In the genomic region with DNA sequence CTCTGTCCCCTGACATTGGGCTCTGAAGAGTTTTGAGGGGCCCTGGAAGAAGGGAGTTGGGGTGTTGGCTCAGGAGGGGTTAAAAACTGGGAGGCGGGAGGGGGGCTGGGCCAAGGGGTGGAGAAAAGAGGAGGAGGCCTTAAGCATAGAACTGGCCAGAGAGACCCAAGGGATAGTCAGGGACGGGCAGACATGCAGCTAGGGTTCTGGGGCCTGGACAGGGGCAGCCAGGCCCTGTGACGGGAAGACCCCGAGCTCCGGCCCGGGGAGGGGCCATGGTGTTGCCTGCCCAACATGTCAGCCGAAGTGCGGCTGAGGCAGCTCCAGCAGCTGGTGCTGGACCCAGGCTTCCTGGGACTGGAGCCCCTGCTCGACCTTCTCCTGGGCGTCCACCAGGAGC, we compare ENCODE assay signal across 8 mouse cellular contexts. TPM values are rescaled to one million over a fixed set of nuclear protein-coding genes. Genes with fewer than 3 reads are reported as not detected.
A peak's percentile ranks its signal among the peaks of the same experiment; 100 is the strongest.
DNase-seq lines count a peak whose midpoint lies in the region; ATAC-seq and TF ChIP-seq lines count a peak whose summit lies in the region.

A gene (plus strand): TSS at position 149 of the 400 bp plus-strand sequence.

- H3K27me3 ChIP-seq in heart, embryonic 14.5 days (ENCODE audit: control insufficient read depth, insufficient read depth, low read length) = no peaks in the 10 kb centered on the region
- H3K27me3 ChIP-seq in myocyte (ENCODE audit: control insufficient read depth, insufficient read depth, insufficient read length) = no peaks in the 10 kb centered on the region

- peaks cover 65% of the 10 kb centered on the region for H3K36me3 ChIP-seq in heart, embryonic 14.5 days (ENCODE audit: control insufficient read depth, insufficient read depth, low read length)
- H3K36me3 ChIP-seq in myocyte (ENCODE audit: control insufficient read depth, insufficient read depth) = peaks cover 8% of the 10 kb centered on the region

- H3K4me1 ChIP-seq in lung, adult 2 months (ENCODE audit: control insufficient read depth, insufficient read depth, low read length) = peaks cover 6% of the 10 kb centered on the region
- peaks cover 4% of the 10 kb centered on the region; the same call in 1 of the 2 replicates for H3K4me1 ChIP-seq in bone marrow, adult 2 months (ENCODE audit: control insufficient read depth, insufficient read depth, low read length)
- H3K4me1 ChIP-seq in heart, embryonic 14.5 days (ENCODE audit: control insufficient read depth in 2 of 2, insufficient read depth in 2 of 2, low read length in 2 of 2) = peaks cover 35 to 51% of the 10 kb centered on the region in 2 experiments

- peak within 1 kb of the TSS; percentile 16; the same call in 1 of the 2 replicates for H3K27ac ChIP-seq in bone marrow, adult 2 months (ENCODE audit: control insufficient read depth, insufficient read depth, low read depth, low read length, poor library complexity)
- H3K27ac ChIP-seq in heart, embryonic 14.5 days (replicated peaks in 1 of 2; ENCODE audit: control insufficient read depth in 1 of 2, insufficient read depth in 1 of 2, low read depth in 2 of 2, low read length in 2 of 2) = peak within 1 kb of the TSS; percentile 78

- peak within 1 kb of the TSS; percentile 60 for H3K4me3 ChIP-seq in lung, adult 2 months (replicated peaks; ENCODE audit: extremely low read depth, low read depth, low read length)
- H3K4me3 ChIP-seq in bone marrow, adult 2 months (replicated peaks; ENCODE audit: control insufficient read depth, low read depth, low read length) = no peak within 1 kb of the TSS
- H3K4me3 ChIP-seq in heart, embryonic 14.5 days (ENCODE audit: control insufficient read depth in 1 of 2, insufficient read depth in 1 of 2, low read depth in 1 of 2, low read length in 2 of 2) = peak within 1 kb of the TSS; percentile 29 to 30
- peak within 1 kb of the TSS; percentile 74 for H3K4me3 ChIP-seq in myocyte

- no peak for TF ChIP-seq CTCF in lung, adult 2 months (IDR thresholded peaks at IDR 0.05; ENCODE audit: insufficient read depth, low read length)
- TF ChIP-seq CTCF in bone marrow, adult 2 months (IDR thresholded peaks at IDR 0.05; ENCODE audit: control insufficient read depth, insufficient read depth, low read length) = no peak

- H3K9ac ChIP-seq in heart, embryonic 14.5 days (ENCODE audit: low read length) = peak within 1 kb of the TSS; percentile 64

- H3K79me2 ChIP-seq in myocyte (ENCODE audit: control insufficient read depth, insufficient read depth) = peaks cover 14% of the 10 kb centered on the region

- DNase-seq in lung, adult 2 months = no peak
- DNase-seq in lung, adult 18-20 months = no peak
- no peak for DNase-seq in left cerebral cortex, postnatal 10 days (ENCODE audit: extremely low spot score in 1 of 2, low spot score in 2 of 2)
- no peak for DNase-seq in embryo, embryonic 11 days
- no peak for DNase-seq in retina, embryonic 14.5 days (ENCODE audit: low spot score)

- intact Hi-C loops in left cerebral cortex, postnatal 10 days (cut with DNase I) = no loop called here

- ATAC-seq in heart, embryonic 14.5 days (ENCODE audit: insufficient number of reproducible peaks, insufficient read depth, low FRiP score, low read depth) = peak; percentile 57

- WGBS in lung, adult 2 months = 42% methylated on average over 10 of the region's 10 CpGs
- WGBS in bone marrow, adult 2 months = 71% methylated on average over 10 of the region's 10 CpGs
- 19% methylated on average over 10 of the region's 10 CpGs for WGBS in heart, embryonic 14.5 days

- H3K4me2 ChIP-seq in heart, embryonic 14.5 days (ENCODE audit: low read length) = peak within 1 kb of the TSS; percentile 55
- peak within 1 kb of the TSS; percentile 99 for H3K4me2 ChIP-seq in myocyte (ENCODE audit: low read depth)

- H3K9me3 ChIP-seq in heart, embryonic 14.5 days (ENCODE audit: control insufficient read depth, low read length) = no peaks in the 10 kb centered on the region

- TF ChIP-seq POLR2A in lung, adult 2 months (IDR thresholded peaks at IDR 0.05; ENCODE audit: borderline replicate concordance, extremely low read depth, low read depth, low read length) = 0 out of 2 replicates have a peak, but pooled peaks have one; percentile 24
- no peak for TF ChIP-seq POLR2A in bone marrow, adult 2 months (IDR thresholded peaks at IDR 0.05; ENCODE audit: borderline replicate concordance, control insufficient read depth, low read depth, low read length)
- TF ChIP-seq POLR2A in myocyte (IDR thresholded peaks at IDR 0.05; ENCODE audit: insufficient read length, low read depth) = peak; percentile 83

- peak within 1 kb of the TSS; percentile 15 for H3ac ChIP-seq in myocyte (ENCODE audit: control insufficient read depth, insufficient read length)

TF ChIP-seq in myocyte, 11 proteins besides CTCF, POLR2A, EP300 and RAD21:
- TF ChIP-seq TCF3 (IDR thresholded peaks at IDR 0.05; ENCODE audit: insufficient read length, low read depth) (no peak), MYOG (IDR thresholded peaks at IDR 0.05; ENCODE audit: control insufficient read depth in 1 of 3, insufficient read depth in 1 of 3, insufficient read length in 2 of 3, low read depth in 2 of 3) (peak in 1 of 3 experiments; percentile 7), E2F4 (IDR thresholded peaks at IDR 0.05; ENCODE audit: insufficient read depth) (no peak), MAX (IDR thresholded peaks at IDR 0.05; ENCODE audit: low read depth) (no peak), POLR2AphosphoS2 (IDR thresholded peaks at IDR 0.05; ENCODE audit: insufficient read length, low read depth) (peak; percentile 81), TCF12 (IDR thresholded peaks at IDR 0.05; ENCODE audit: insufficient read depth, poor library complexity, severe bottlenecking) (no peak)
TF ChIP-seq in myocyte: peak in this region for 2.

RNA-seq across cellular contexts. Expression of the gene that starts here (rescaled TPM):
- 209 and 259 TPM in 2 replicates for polyA plus RNA-seq in lung, adult 2 months (2012; rRNA removed)
- polyA plus RNA-seq in bone marrow, adult 2 months (2011; ENCODE audit: insufficient read depth, insufficient read length, low replicate concordance, missing spikeins) = 25.8 and 42.6 TPM in 2 replicates
- polyA plus RNA-seq in heart, embryonic 14.5 days (2014; fragmentation: Nextera tagmentation; extraction: Ambion mirVana) = 31.1 and 36.0 TPM in 2 replicates
- total RNA-seq in left cerebral cortex, postnatal 10 days (2021) = 10 to 100 TPM; 30.2 to 31.5 TPM
- 294 TPM for polyA plus RNA-seq in myocyte (2012; fragmentation: generic; extraction: Trizol)
